8 mouse cellular contexts compared by ENCODE assay signal in genomic region chr17:47009898-47010721, GRCm38 (mm10). TPM values are rescaled to one million over a fixed set of nuclear protein-coding genes. Genes with fewer than 3 reads are reported as not detected.
DNase-seq lines count a peak whose midpoint lies in the region; ATAC-seq lines count a peak whose summit lies in the region.

Ubr2 (minus strand) TSS chr17:47010556.

- H3K4me1 ChIP-seq in heart, embryonic 14.5 days (ENCODE audit: control insufficient read depth in 2 of 2, insufficient read depth in 2 of 2, low read length in 2 of 2), result peaks cover 9 to 30% of the 10 kb centered on the region in 2 experiments
- peaks cover 50% of the 10 kb centered on the region for H3K4me1 ChIP-seq in liver, embryonic 13.5 days (replicated peaks)
- peaks cover 25% of the 10 kb centered on the region for H3K4me1 ChIP-seq in stomach, embryonic 16.5 days (ENCODE audit: control insufficient read depth, insufficient read depth, low read length)

- H3K27me3 ChIP-seq in heart, embryonic 14.5 days (ENCODE audit: control insufficient read depth, insufficient read depth, low read length), result no peaks in the 10 kb centered on the region
- H3K27me3 ChIP-seq in liver, embryonic 13.5 days, result peaks cover 4% of the 10 kb centered on the region; the same call in 1 of the 2 replicates
- no peaks in the 10 kb centered on the region for H3K27me3 ChIP-seq in stomach, embryonic 16.5 days (ENCODE audit: control insufficient read depth, insufficient read depth, low read length)

- ATAC-seq in CD4-positive, CD25-positive, alpha-beta regulatory T cell, adult 4 months, result peak; percentile 90
- ATAC-seq in heart, embryonic 14.5 days (ENCODE audit: insufficient number of reproducible peaks, insufficient read depth, low FRiP score, low read depth), result peak; percentile 94
- ATAC-seq in liver, embryonic 13.5 days (ENCODE audit: low read depth), result peak; percentile 96
- ATAC-seq in stomach, embryonic 16.5 days (ENCODE audit: insufficient read depth, low FRiP score), result peak; percentile 97

- peak within 1 kb of the TSS; percentile 86 for H3K4me2 ChIP-seq in heart, embryonic 14.5 days (ENCODE audit: low read length)
- peak within 1 kb of the TSS; percentile 81 for H3K4me2 ChIP-seq in liver, embryonic 13.5 days
- peak within 1 kb of the TSS; percentile 72 for H3K4me2 ChIP-seq in stomach, embryonic 16.5 days (ENCODE audit: low read depth, low read length)

- peak within 1 kb of the TSS; percentile 90 for H3K9ac ChIP-seq in heart, embryonic 14.5 days (ENCODE audit: low read length)
- H3K9ac ChIP-seq in liver, embryonic 13.5 days, result peak within 1 kb of the TSS; percentile 98
- peak within 1 kb of the TSS; percentile 95 for H3K9ac ChIP-seq in stomach, embryonic 16.5 days (ENCODE audit: low read length)

- no peaks in the 10 kb centered on the region for H3K9me3 ChIP-seq in heart, embryonic 14.5 days (ENCODE audit: control insufficient read depth, low read length)
- H3K9me3 ChIP-seq in liver, embryonic 13.5 days (replicated peaks), result no peaks in the 10 kb centered on the region
- H3K9me3 ChIP-seq in stomach, embryonic 16.5 days (replicated peaks; ENCODE audit: control insufficient read depth, low read length), result no peaks in the 10 kb centered on the region

- peak within 1 kb of the TSS; percentile 96 to 98 for H3K27ac ChIP-seq in heart, embryonic 14.5 days (replicated peaks in 1 of 2; ENCODE audit: control insufficient read depth in 1 of 2, insufficient read depth in 1 of 2, low read depth in 2 of 2, low read length in 2 of 2)
- peak within 1 kb of the TSS; percentile 94 for H3K27ac ChIP-seq in liver, embryonic 13.5 days
- peak within 1 kb of the TSS; percentile 96 for H3K27ac ChIP-seq in stomach, embryonic 16.5 days (ENCODE audit: low read length)

- peak; percentile 84 for DNase-seq in c-Kit-negative CD71-positive TER-119-positive erythroid progenitor cells, embryonic 14.5 days (ENCODE audit: low read depth, low spot score)
- peak; percentile 92 for DNase-seq in fibroblast of lung, adult 2 months (ENCODE audit: low read depth)
- DNase-seq in kidney, postnatal 14 days, result peak; percentile 95
- DNase-seq in liver, embryonic 13.5 days, result peak; percentile 89
- peak; percentile 88 for DNase-seq in neural tube, embryonic 10.5 days (ENCODE audit: extremely low spot score, low spot score)

- peaks cover 13% of the 10 kb centered on the region for H3K36me3 ChIP-seq in heart, embryonic 14.5 days (ENCODE audit: control insufficient read depth, insufficient read depth, low read length)
- peaks cover 19% of the 10 kb centered on the region for H3K36me3 ChIP-seq in liver, embryonic 13.5 days
- 0 out of 2 replicates have a peak, but pooled peaks cover 2% of the 10 kb centered on the region for H3K36me3 ChIP-seq in stomach, embryonic 16.5 days (ENCODE audit: control insufficient read depth, insufficient read depth, low read length)

- peak within 1 kb of the TSS; percentile 80 to 95 for H3K4me3 ChIP-seq in heart, embryonic 14.5 days (ENCODE audit: control insufficient read depth in 1 of 2, insufficient read depth in 1 of 2, low read depth in 1 of 2, low read length in 2 of 2)
- H3K4me3 ChIP-seq in liver, embryonic 13.5 days (replicated peaks), result peak within 1 kb of the TSS; percentile 97
- peak within 1 kb of the TSS; percentile 92 for H3K4me3 ChIP-seq in stomach, embryonic 16.5 days (replicated peaks; ENCODE audit: low read length)

- WGBS in heart, embryonic 14.5 days, result under 1% methylated on average over 77 of the region's 77 CpGs
- WGBS in liver, embryonic 13.5 days (ENCODE audit: insufficient replicate concordance), result under 1% methylated on average over 77 of the region's 77 CpGs
- WGBS in stomach, embryonic 16.5 days, result under 1% methylated on average over 77 of the region's 77 CpGs

RNA-seq across cellular contexts. Expression of gene Ubr2, which starts in this region (rescaled TPM):
- 10 to 100 TPM; 13.7 to 20.3 TPM for polyA plus RNA-seq in CD4-positive, CD25-positive, alpha-beta regulatory T cell, adult 4 months (2017; shearing (Covaris generic))
- polyA plus RNA-seq in heart, embryonic 14.5 days (2014; fragmentation: Nextera tagmentation; extraction: Ambion mirVana), result 21.6 and 26.2 TPM in 2 replicates
- 7.0 and 7.8 TPM in 2 replicates for polyA plus RNA-seq in liver, embryonic 13.5 days (2015; fragmentation: Nextera tagmentation; extraction: Ambion mirVana)
- 12.4 and 14.4 TPM in 2 replicates for polyA plus RNA-seq in stomach, embryonic 16.5 days (2015; fragmentation: Nextera tagmentation; extraction: Ambion mirVana)

Comparison
In these comparisons a context has a peak if more than half of its experiments do, and no peak if none do; other contexts are left out.
1. Peak in every context shown above with its lines: DNase-seq, ATAC-seq, H3K4me3 ChIP-seq and H3K27ac ChIP-seq.